Mouse (Mus musculus): ENCODE results near the gene Sstr4. TPM values are rescaled to one million over a fixed set of nuclear protein-coding genes. Genes with fewer than 3 reads are reported as not detected.

Sstr4 gene
- polyA plus RNA-seq (2015; fragmentation: Nextera tagmentation; extraction: Ambion mirVana), result 0.60 and 0.80 TPM in 2 replicates

GRCm38 (mm10) chr2:148395131-148396051, at the start of gene Sstr4:
Gene Sstr4, plus strand, starts transcription at chr2:148395344.
- Histone ChIP-seq H3K36me3 (ENCODE audit: poor library complexity, severe bottlenecking) (no peaks in the 10 kb centered on the region), H3K27me3 (peaks cover 38% of the 10 kb centered on the region), H3K9ac (peak within 1 kb of the TSS; percentile 62; the same call in 1 of the 2 replicates), H3K4me1 (peaks cover 14% of the 10 kb centered on the region), H3K4me2 (peak within 1 kb of the TSS; percentile 95), H3K27ac (no peak within 1 kb of the TSS), H3K4me3 (peak within 1 kb of the TSS; percentile 56), H3K9me3 (replicated peaks) (no peaks in the 10 kb centered on the region)
- ATAC-seq, result peak; percentile 88
- 4% methylated on average over 73 of the region's 83 CpGs for WGBS

- no peaks in the 10 kb centered on the region for H3K4me1 ChIP-seq
- H3K4me2 ChIP-seq, result no peak overlapping the region
- no peaks in the 10 kb centered on the region for H3K27me3 ChIP-seq
- no peaks in the 10 kb centered on the region for H3K36me3 ChIP-seq (ENCODE audit: poor library complexity, severe bottlenecking)
- H3K27ac ChIP-seq, result no peak overlapping the region
- no peak for ATAC-seq
- no peak overlapping the region for H3K4me3 ChIP-seq
- no peak overlapping the region for H3K9ac ChIP-seq
- H3K9me3 ChIP-seq (replicated peaks), result no peaks in the 10 kb centered on the region
Observed at GRCm38 (mm10) chr2:148345373-148345772, 49.8 kb upstream of the Sstr4 start.

DNA sequence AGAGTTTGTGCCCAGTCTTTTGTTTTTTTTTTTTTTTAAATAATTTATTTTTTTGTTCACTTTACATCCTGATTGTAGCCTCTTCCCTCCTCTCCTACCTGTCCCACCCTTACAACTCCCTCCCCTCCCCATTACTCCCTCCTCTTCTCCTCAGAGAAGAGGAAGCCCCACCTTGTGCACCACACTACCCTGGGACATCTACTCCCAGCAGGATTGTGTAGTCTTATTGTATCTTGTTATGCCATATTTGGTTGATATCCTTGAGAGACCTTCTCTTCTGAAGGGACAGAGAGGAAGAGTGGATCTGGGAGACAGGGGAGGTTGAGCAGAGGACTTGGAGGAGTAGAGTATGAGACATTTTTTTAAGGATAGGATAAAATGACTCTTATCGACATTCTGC, 48.2 kb upstream of the Sstr4 start:
- Histone ChIP-seq H3K9me3 (replicated peaks) (no peaks in the 10 kb centered on the region), H3K27me3 (no peaks in the 10 kb centered on the region), H3K4me3 (no peak overlapping the region), H3K36me3 (ENCODE audit: poor library complexity, severe bottlenecking) (no peaks in the 10 kb centered on the region), H3K9ac (no peak overlapping the region), H3K4me2 (no peak overlapping the region), H3K27ac (no peak overlapping the region), H3K4me1 (no peaks in the 10 kb centered on the region)
- 91% methylated on average over 1 of the region's 1 CpGs for whole genome bisulfite sequencing
- no peak for ATAC-seq

DNA sequence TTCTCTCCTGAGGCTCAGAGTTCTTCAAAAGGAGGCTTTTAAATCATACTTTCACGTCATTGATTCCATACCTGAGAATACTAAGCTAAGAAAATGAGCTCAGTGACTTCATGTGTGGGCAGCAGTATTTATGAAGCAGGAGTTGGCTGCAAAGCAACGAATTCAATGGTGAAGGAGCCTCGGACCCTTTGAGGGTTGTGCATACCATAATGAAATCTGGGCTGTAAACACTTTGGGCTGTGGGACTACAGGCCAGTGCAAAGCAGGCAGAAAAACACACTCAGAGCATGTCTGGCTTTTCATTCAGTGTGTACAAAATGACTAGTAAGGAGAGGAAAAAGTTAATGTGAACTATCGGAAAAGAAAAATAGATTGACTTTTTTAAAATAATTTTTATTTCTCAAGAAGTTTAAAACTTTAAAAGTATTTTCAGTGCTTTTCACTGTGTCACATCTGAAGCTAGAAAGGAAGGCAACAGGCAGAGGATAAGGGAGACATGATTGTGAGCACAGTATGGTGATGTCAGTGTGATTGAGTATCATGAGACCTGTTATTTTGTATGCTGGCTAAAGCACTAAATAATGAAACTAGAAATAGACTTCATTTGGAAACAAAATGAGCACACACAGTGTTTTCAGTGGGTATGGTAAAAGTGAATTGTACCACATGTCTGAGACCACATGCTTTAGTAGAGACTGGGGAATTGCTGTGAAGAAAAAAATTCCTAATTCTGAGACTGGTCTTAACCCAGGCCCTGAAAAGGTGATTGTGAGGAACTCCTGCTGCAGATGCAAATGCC, 45.4 kb upstream of the Sstr4 start:
- H3K27ac ChIP-seq, result no peak overlapping the region
- H3K36me3 ChIP-seq (ENCODE audit: poor library complexity, severe bottlenecking), result no peaks in the 10 kb centered on the region
- H3K9ac ChIP-seq, result no peak overlapping the region
- no peaks in the 10 kb centered on the region for H3K27me3 ChIP-seq
- no peak overlapping the region for H3K4me3 ChIP-seq
- H3K4me2 ChIP-seq, result no peak overlapping the region
- no peak for ATAC-seq
- H3K9me3 ChIP-seq (replicated peaks), result no peaks in the 10 kb centered on the region
- H3K4me1 ChIP-seq, result no peaks in the 10 kb centered on the region
- 69% methylated on average over 4 of the region's 4 CpGs for WGBS

GRCm38 (mm10) chr2:148350460-148350859, 44.7 kb upstream of the Sstr4 start:
- Histone ChIP-seq H3K27me3 (no peaks in the 10 kb centered on the region), H3K27ac (no peak overlapping the region), H3K9ac (no peak overlapping the region), H3K36me3 (ENCODE audit: poor library complexity, severe bottlenecking) (no peaks in the 10 kb centered on the region), H3K9me3 (replicated peaks) (no peaks in the 10 kb centered on the region), H3K4me3 (no peak overlapping the region), H3K4me2 (no peak overlapping the region), H3K4me1 (no peaks in the 10 kb centered on the region)
- 85% methylated on average over 2 of the region's 2 CpGs for WGBS
- ATAC-seq, result no peak

DNA sequence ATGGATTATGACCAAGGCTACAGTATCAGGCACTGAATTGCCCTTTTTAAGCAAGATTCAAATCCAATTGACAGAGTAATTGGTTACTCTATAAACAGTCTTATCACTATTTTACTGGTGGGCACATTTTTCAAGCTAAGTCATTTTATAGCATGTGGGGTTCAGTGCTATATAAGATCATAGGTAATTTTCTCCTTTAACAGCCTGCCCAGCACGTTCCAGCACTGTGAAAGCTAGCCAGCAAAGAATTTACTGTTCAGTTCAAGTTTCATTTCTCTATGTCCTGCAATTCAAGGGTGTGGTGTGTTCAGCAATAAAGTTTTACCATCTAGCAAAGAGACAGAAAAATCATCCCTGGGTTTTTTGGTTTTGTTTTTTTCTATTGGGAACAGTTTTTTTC, 42.5 kb upstream of the Sstr4 start:
- H3K9ac ChIP-seq, result no peak overlapping the region
- H3K4me3 ChIP-seq, result no peak overlapping the region
- 82% methylated on average over 1 of the region's 1 CpGs for WGBS
- H3K36me3 ChIP-seq (ENCODE audit: poor library complexity, severe bottlenecking), result no peaks in the 10 kb centered on the region
- no peaks in the 10 kb centered on the region for H3K9me3 ChIP-seq (replicated peaks)
- no peak overlapping the region for H3K27ac ChIP-seq
- no peaks in the 10 kb centered on the region for H3K4me1 ChIP-seq
- ATAC-seq, result no peak
- H3K27me3 ChIP-seq, result no peaks in the 10 kb centered on the region
- H3K4me2 ChIP-seq, result no peak overlapping the region

DNA sequence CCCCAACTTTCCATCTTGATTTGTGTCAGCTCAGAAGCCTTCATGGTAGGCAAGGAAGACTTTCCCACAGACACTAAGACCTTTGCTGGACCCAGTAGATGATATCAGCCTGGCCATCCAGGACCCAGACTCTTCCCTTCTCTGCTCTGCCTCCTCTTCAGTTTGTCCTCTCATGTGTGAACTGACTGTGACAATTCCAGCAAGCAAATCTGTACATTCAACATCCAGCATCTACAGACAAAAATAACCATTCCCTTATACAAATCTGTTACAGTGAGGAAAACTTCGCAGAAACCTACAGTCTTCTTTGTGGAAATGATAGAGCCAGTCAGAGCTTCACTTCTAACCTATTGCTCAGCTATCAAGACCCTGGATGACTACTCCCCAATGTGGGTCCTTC, 38.0 kb upstream of the Sstr4 start:
- Histone ChIP-seq H3K4me2 (no peak overlapping the region), H3K9ac (no peak overlapping the region), H3K27ac (no peak overlapping the region), H3K4me1 (no peaks in the 10 kb centered on the region), H3K9me3 (replicated peaks) (no peaks in the 10 kb centered on the region), H3K27me3 (no peaks in the 10 kb centered on the region), H3K4me3 (no peak overlapping the region), H3K36me3 (ENCODE audit: poor library complexity, severe bottlenecking) (no peaks in the 10 kb centered on the region)
- ATAC-seq, result no peak
- 89% methylated on average over 1 of the region's 1 CpGs for WGBS

GRCm38 (mm10) chr2:148364536-148364935, 30.6 kb upstream of the Sstr4 start:
- no peak for ATAC-seq
- WGBS, result 92% methylated on average over 3 of the region's 3 CpGs
- H3K27ac ChIP-seq, result no peak overlapping the region
- no peaks in the 10 kb centered on the region for H3K4me1 ChIP-seq
- no peak overlapping the region for H3K4me2 ChIP-seq
- no peaks in the 10 kb centered on the region for H3K36me3 ChIP-seq (ENCODE audit: poor library complexity, severe bottlenecking)
- no peak overlapping the region for H3K9ac ChIP-seq
- H3K4me3 ChIP-seq, result no peak overlapping the region
- H3K27me3 ChIP-seq, result no peaks in the 10 kb centered on the region
- H3K9me3 ChIP-seq (replicated peaks), result no peaks in the 10 kb centered on the region

GRCm38 (mm10) chr2:148365227-148365626, 29.9 kb upstream of the Sstr4 start:
- no peaks in the 10 kb centered on the region for H3K4me1 ChIP-seq
- H3K27ac ChIP-seq, result no peak overlapping the region
- H3K4me3 ChIP-seq, result no peak overlapping the region
- no peak for ATAC-seq
- H3K9me3 ChIP-seq (replicated peaks), result no peaks in the 10 kb centered on the region
- WGBS, result 50% methylated on average over 1 of the region's 1 CpGs
- H3K4me2 ChIP-seq, result no peak overlapping the region
- no peaks in the 10 kb centered on the region for H3K36me3 ChIP-seq (ENCODE audit: poor library complexity, severe bottlenecking)
- no peak overlapping the region for H3K9ac ChIP-seq
- H3K27me3 ChIP-seq, result no peaks in the 10 kb centered on the region

- Histone ChIP-seq H3K4me1 (no peaks in the 10 kb centered on the region), H3K4me3 (no peak overlapping the region), H3K36me3 (ENCODE audit: poor library complexity, severe bottlenecking) (no peaks in the 10 kb centered on the region), H3K27ac (no peak overlapping the region), H3K9ac (no peak overlapping the region), H3K27me3 (no peaks in the 10 kb centered on the region), H3K4me2 (no peak overlapping the region), H3K9me3 (replicated peaks) (no peaks in the 10 kb centered on the region)
- no peak for ATAC-seq
- WGBS, result 85% methylated on average over 4 of the region's 4 CpGs
Observed at GRCm38 (mm10) chr2:148371743-148372630, 23.2 kb upstream of the Sstr4 start.

- H3K27ac ChIP-seq, result no peak overlapping the region
- H3K9me3 ChIP-seq (replicated peaks), result no peaks in the 10 kb centered on the region
- 81% methylated on average over 2 of the region's 2 CpGs for WGBS
- no peaks in the 10 kb centered on the region for H3K27me3 ChIP-seq
- no peak overlapping the region for H3K4me2 ChIP-seq
- no peaks in the 10 kb centered on the region for H3K4me1 ChIP-seq
- H3K36me3 ChIP-seq (ENCODE audit: poor library complexity, severe bottlenecking), result no peaks in the 10 kb centered on the region
- no peak for ATAC-seq
- no peak overlapping the region for H3K4me3 ChIP-seq
- H3K9ac ChIP-seq, result no peak overlapping the region
Observed at GRCm38 (mm10) chr2:148373602-148374071, 21.5 kb upstream of the Sstr4 start.
